Mouse (Mus musculus): ENCODE results near the gene Cnih3.

GRCm38 (mm10) chr1:181445041-181445440 lies 92.6 kb downstream of the Cnih3 start:
- TF ChIP-seq MAFK (IDR thresholded peaks at IDR 0.05; ENCODE audit: insufficient read depth, low read depth, low read length) (no peak), ZC3H11A (IDR thresholded peaks at IDR 0.05; ENCODE audit: borderline replicate concordance, low read depth, low read length) (no peak)

Measured in ES-E14 (cell line).